ENCODE assay signal across 8 mouse cellular contexts in genomic region chr2:34645851-34646540, GRCm38 (mm10).
DNase-seq lines count a peak whose midpoint lies in the region; ATAC-seq and TF ChIP-seq lines count a peak whose summit lies in the region.

No protein-coding gene starts in this region.

- H3K9ac ChIP-seq in forebrain, embryonic 11.5 days (ENCODE audit: low read length): peak overlapping the region; percentile 17; the same call in 1 of the 2 replicates

- peaks cover 6% of the 10 kb centered on the region for H3K27me3 ChIP-seq in E14TG2a.4 (ENCODE audit: insufficient read depth, low read length)
- H3K27me3 ChIP-seq in forebrain, embryonic 11.5 days (ENCODE audit: control insufficient read depth, insufficient read depth, low read length): no peaks in the 10 kb centered on the region

- ATAC-seq in forebrain, embryonic 11.5 days (replicated peaks; ENCODE audit: low FRiP score): peak; percentile 69
- ATAC-seq in megakaryocyte-erythroid progenitor cell, adult 5-6 weeks (replicated peaks; ENCODE audit: low FRiP score, low TSS enrichment, poor library complexity, severe bottlenecking): peak; percentile 94

- intact Hi-C loops in heart, postnatal 14 days (cut with DNase I): no loop called here
- intact Hi-C loops in left cerebral cortex, postnatal 25 days (cut with DNase I): no loop called here

- H3K27ac ChIP-seq in forebrain, embryonic 11.5 days (ENCODE audit: low read depth, low read length): no peak overlapping the region

- DNase-seq in adrenal gland, adult 8-10 months: peak; percentile 65
- DNase-seq in forebrain, embryonic 11.5 days (ENCODE audit: low spot score): peak; percentile 88
- peak; percentile 43 to 68 for DNase-seq in heart, postnatal 14 days
- DNase-seq in kidney, postnatal 4 days: peak; percentile 85 to 89
- peak; percentile 65 to 89 for DNase-seq in spleen, postnatal 10 days (ENCODE audit: low spot score in 2 of 2)
- no peak for DNase-seq in left cerebral cortex, postnatal 25 days (ENCODE audit: low spot score in 2 of 2)

- no peaks in the 10 kb centered on the region for H3K9me3 ChIP-seq in E14TG2a.4 (ENCODE audit: low read length)
- H3K9me3 ChIP-seq in forebrain, embryonic 11.5 days (ENCODE audit: control insufficient read depth, low read length): no peaks in the 10 kb centered on the region

- H3K4me1 ChIP-seq in E14TG2a.4 (replicated peaks; ENCODE audit: low read depth, low read length): peaks cover 63% of the 10 kb centered on the region
- peaks cover 4% of the 10 kb centered on the region; the same call in 1 of the 2 replicates for H3K4me1 ChIP-seq in forebrain, embryonic 11.5 days (replicated peaks; ENCODE audit: control insufficient read depth, insufficient read depth, low read length)

- no peak; the same call in 1 of the 2 replicates for TF ChIP-seq CTCF in E14TG2a.4 (conservative IDR thresholded peaks at IDR 0.05; ENCODE audit: low read length)

- WGBS in forebrain, embryonic 11.5 days: 14% methylated on average over 21 of the region's 21 CpGs

- H3K4me3 ChIP-seq in E14TG2a.4 (replicated peaks; ENCODE audit: low read length): peak overlapping the region; percentile 76
- peak overlapping the region; percentile 27 for H3K4me3 ChIP-seq in forebrain, embryonic 11.5 days (ENCODE audit: low read depth, low read length)

- peak overlapping the region; percentile 57 for H3K4me2 ChIP-seq in forebrain, embryonic 11.5 days (ENCODE audit: low read depth, low read length, severe bottlenecking)

- H3K36me3 ChIP-seq in E14TG2a.4 (ENCODE audit: insufficient read depth, low read length): no peaks in the 10 kb centered on the region
- H3K36me3 ChIP-seq in forebrain, embryonic 11.5 days (ENCODE audit: control insufficient read depth, insufficient read depth, low read length): no peaks in the 10 kb centered on the region

Comparison
In these comparisons a context has a peak if more than half of its experiments do, and no peak if none do; other contexts are left out.
1. DNase-seq: peak in adrenal gland, adult 8-10 months (single experiment), forebrain, embryonic 11.5 days (single experiment), heart, postnatal 14 days (2 of 2), kidney, postnatal 4 days (2 of 2) and spleen, postnatal 10 days (2 of 2); none in left cerebral cortex, postnatal 25 days (0 of 2).